Mouse (Mus musculus): ENCODE results near the gene Serpinh1.

- TF ChIP-seq CTCF (IDR thresholded peaks at IDR 0.05; ENCODE audit: low read depth, low read length), result no peak
- TF ChIP-seq POLR2A (IDR thresholded peaks at IDR 0.05; ENCODE audit: extremely low read depth, insufficient read depth, low read length), result no peak
Measured at GRCm38 (mm10) chr7:99382088-99383000, 29.3 kb upstream of the Serpinh1 start.

All from liver, adult 2 months (tissue).